Mouse (Mus musculus): ENCODE measurements around the gene Krt79. TPM values are rescaled to one million over a fixed set of nuclear protein-coding genes. Genes with fewer than 3 reads are reported as not detected.

The Krt79 gene
- total RNA-seq, 2 experiments from 2014 or later = not detected

GRCm38 (mm10) chr15:101938600-101939308 lies 1.4 kb downstream of the Krt79 start:
- ATAC-seq (replicated peaks; ENCODE audit: poor library complexity, severe bottlenecking) = no peak

GRCm38 (mm10) chr15:101933024-101933423 lies 7.1 kb downstream of the Krt79 start:
- ATAC-seq (replicated peaks; ENCODE audit: poor library complexity, severe bottlenecking) = no peak; the same call in 1 of the 2 replicates

- ATAC-seq (replicated peaks; ENCODE audit: poor library complexity, severe bottlenecking) = no peak
Observed at GRCm38 (mm10) chr15:101929666-101930065, 10.5 kb downstream of the Krt79 start.

- ATAC-seq (replicated peaks; ENCODE audit: poor library complexity, severe bottlenecking) = no peak
Observed at GRCm38 (mm10) chr15:101929087-101929486, 11.0 kb downstream of the Krt79 start.

GRCm38 (mm10) chr15:101927340-101928080 lies 12.6 kb downstream of the Krt79 start:
- ATAC-seq (replicated peaks; ENCODE audit: poor library complexity, severe bottlenecking) = no peak

- ATAC-seq (replicated peaks; ENCODE audit: poor library complexity, severe bottlenecking) = no peak
Observed at GRCm38 (mm10) chr15:101925041-101925440, 15.1 kb downstream of the Krt79 start.

GRCm38 (mm10) chr15:101924635-101925034 lies 15.5 kb downstream of the Krt79 start, which contains the start of gene Krt4:
TSS of gene Krt4 (minus strand) at chr15:101924735.
- no peak for ATAC-seq (replicated peaks; ENCODE audit: poor library complexity, severe bottlenecking)

GRCm38 (mm10) chr15:101922296-101922695 lies 17.8 kb downstream of the Krt79 start:
- no peak for ATAC-seq (replicated peaks; ENCODE audit: poor library complexity, severe bottlenecking)

GRCm38 (mm10) chr15:101916072-101916471 lies 24.1 kb downstream of the Krt79 start:
- ATAC-seq (replicated peaks; ENCODE audit: poor library complexity, severe bottlenecking) = no peak

- no peak for ATAC-seq (replicated peaks; ENCODE audit: poor library complexity, severe bottlenecking)
Observed at GRCm38 (mm10) chr15:101904849-101905248, 35.3 kb downstream of the Krt79 start.

- ATAC-seq (replicated peaks; ENCODE audit: poor library complexity, severe bottlenecking) = no peak
Observed at GRCm38 (mm10) chr15:101902171-101903149, 37.7 kb downstream of the Krt79 start.

- ATAC-seq (replicated peaks; ENCODE audit: poor library complexity, severe bottlenecking) = no peak
Observed at GRCm38 (mm10) chr15:101895216-101895615, 44.9 kb downstream of the Krt79 start.

GRCm38 (mm10) chr15:101892820-101893219 lies 47.3 kb downstream of the Krt79 start, which contains the start of gene Krt76:
TSS of gene Krt76 (minus strand) at chr15:101892920.
- no peak for ATAC-seq (replicated peaks; ENCODE audit: poor library complexity, severe bottlenecking)

GRCm38 (mm10) chr15:101879776-101880175 lies 60.3 kb downstream of the Krt79 start:
- no peak for ATAC-seq (replicated peaks; ENCODE audit: poor library complexity, severe bottlenecking)

Other genes with a start within 250 kb of the Krt79 start
- gene Krt6a, start 246.0 kb downstream of the Krt79 start, total RNA-seq (2014; fragmentation: Nextera tagmentation) = not detected in 2 replicates
- gene Krt6a, start 246.0 kb downstream of the Krt79 start, total RNA-seq (2017) = not detected in 2 replicates
- not detected in 2 replicates for gene Krt5, start 227.4 kb downstream of the Krt79 start, total RNA-seq (2014; fragmentation: Nextera tagmentation)
- gene Krt5, start 227.4 kb downstream of the Krt79 start, total RNA-seq (2017) = not detected in 2 replicates
- gene Krt71, start 197.2 kb downstream of the Krt79 start, total RNA-seq (2014; fragmentation: Nextera tagmentation) = not detected in 2 replicates
- gene Krt71, start 197.2 kb downstream of the Krt79 start, total RNA-seq (2017) = not detected in 2 replicates
- gene Krt72, start 153.9 kb downstream of the Krt79 start, total RNA-seq (2014; fragmentation: Nextera tagmentation) = not detected in 2 replicates
- not detected in 2 replicates for gene Krt72, start 153.9 kb downstream of the Krt79 start, total RNA-seq (2017)
- not detected in 2 replicates for gene Krt73, start 138.0 kb downstream of the Krt79 start, total RNA-seq (2014; fragmentation: Nextera tagmentation)
- not detected in 2 replicates for gene Krt73, start 138.0 kb downstream of the Krt79 start, total RNA-seq (2017)
- not detected in 2 replicates for gene Krt2, start 122.2 kb downstream of the Krt79 start, total RNA-seq (2014; fragmentation: Nextera tagmentation)
- gene Krt2, start 122.2 kb downstream of the Krt79 start, total RNA-seq (2017) = not detected in 2 replicates
- gene Krt1, start 89.5 kb downstream of the Krt79 start, total RNA-seq (2014; fragmentation: Nextera tagmentation) = not detected in 2 replicates
- not detected in 2 replicates for gene Krt1, start 89.5 kb downstream of the Krt79 start, total RNA-seq (2017)
- gene Krt77, start 70.6 kb downstream of the Krt79 start, total RNA-seq (2014; fragmentation: Nextera tagmentation) = not detected in 2 replicates
- gene Krt77, start 70.6 kb downstream of the Krt79 start, total RNA-seq (2017) = not detected in 2 replicates
- not detected in 2 replicates for gene Krt76, start 47.4 kb downstream of the Krt79 start, total RNA-seq (2014; fragmentation: Nextera tagmentation)
- not detected in 2 replicates for gene Krt76, start 47.4 kb downstream of the Krt79 start, total RNA-seq (2017)
- gene Krt4, start 15.6 kb downstream of the Krt79 start, total RNA-seq (2014; fragmentation: Nextera tagmentation) = not detected in 2 replicates
- gene Krt4, start 15.6 kb downstream of the Krt79 start, total RNA-seq (2017) = not detected in 2 replicates
- gene Krt78, start 14.0 kb upstream of the Krt79 start, total RNA-seq (2014; fragmentation: Nextera tagmentation) = not detected in 2 replicates
- gene Krt78, start 14.0 kb upstream of the Krt79 start, total RNA-seq (2017) = not detected in 2 replicates
- 0.30 TPM in 1 of 2 replicates, not detected in the other for gene Krt8, start 64.2 kb upstream of the Krt79 start, total RNA-seq (2014; fragmentation: Nextera tagmentation)
- 0.31 and 0.60 TPM in 2 replicates for gene Krt8, start 64.2 kb upstream of the Krt79 start, total RNA-seq (2017)
- gene Krt18, start 87.9 kb upstream of the Krt79 start, total RNA-seq (2014; fragmentation: Nextera tagmentation) = 11.4 and 20.2 TPM in 2 replicates
- 12.4 and 24.9 TPM in 2 replicates for gene Krt18, start 87.9 kb upstream of the Krt79 start, total RNA-seq (2017)
- gene Eif4b, start 133.4 kb upstream of the Krt79 start, total RNA-seq (2014; fragmentation: Nextera tagmentation) = 244 and 264 TPM in 2 replicates
- 450 TPM in 2 replicates for gene Eif4b, start 133.4 kb upstream of the Krt79 start, total RNA-seq (2017)
- gene Tns2, start 160.1 kb upstream of the Krt79 start, total RNA-seq (2014; fragmentation: Nextera tagmentation) = 0.17 TPM in 1 of 2 replicates, not detected in the other
- not detected in 2 replicates for gene Tns2, start 160.1 kb upstream of the Krt79 start, total RNA-seq (2017)
- 10.9 and 12.6 TPM in 2 replicates for gene Spryd3, start 195.9 kb upstream of the Krt79 start, total RNA-seq (2014; fragmentation: Nextera tagmentation)
- gene Spryd3, start 195.9 kb upstream of the Krt79 start, total RNA-seq (2017) = 13.2 and 24.2 TPM in 2 replicates
- not detected in 2 replicates for gene Igfbp6, start 204.0 kb upstream of the Krt79 start, total RNA-seq (2014; fragmentation: Nextera tagmentation)
- gene Igfbp6, start 204.0 kb upstream of the Krt79 start, total RNA-seq (2017) = not detected in 2 replicates
- 0.85 and 0.97 TPM in 2 replicates for gene Soat2, start 210.2 kb upstream of the Krt79 start, total RNA-seq (2014; fragmentation: Nextera tagmentation)
- gene Soat2, start 210.2 kb upstream of the Krt79 start, total RNA-seq (2017) = 0.15 and 0.56 TPM in 2 replicates

All from granulocyte monocyte progenitor cell, adult 5-6 weeks (primary cell).